Mouse (Mus musculus) brain, embryonic 14.5 days (tissue): ENCODE results near the gene Agbl3.

Experiments
- CTCF ChIP-seq: fragments of 200-500 bp; IDR thresholded peaks from 2 replicates; pipeline ENCODE4 v1.5.1; 2012; ENCODE audit warnings: inconsistent platforms, mild to moderate bottlenecking, moderate library complexity, borderline replicate concordance; ENCODE audit not compliant: insufficient read depth, insufficient read length; ENCODE audit errors: extremely low read depth
- POLR2A ChIP-seq: fragments of 200-500 bp; IDR thresholded peaks from 2 replicates; pipeline ENCODE4 v1.6.1; 2012; ENCODE audit warnings: mild to moderate bottlenecking, inconsistent platforms, borderline replicate concordance; ENCODE audit not compliant: poor library complexity, insufficient read depth, insufficient read length, severe bottlenecking; ENCODE audit errors: extremely low read depth

DNA sequence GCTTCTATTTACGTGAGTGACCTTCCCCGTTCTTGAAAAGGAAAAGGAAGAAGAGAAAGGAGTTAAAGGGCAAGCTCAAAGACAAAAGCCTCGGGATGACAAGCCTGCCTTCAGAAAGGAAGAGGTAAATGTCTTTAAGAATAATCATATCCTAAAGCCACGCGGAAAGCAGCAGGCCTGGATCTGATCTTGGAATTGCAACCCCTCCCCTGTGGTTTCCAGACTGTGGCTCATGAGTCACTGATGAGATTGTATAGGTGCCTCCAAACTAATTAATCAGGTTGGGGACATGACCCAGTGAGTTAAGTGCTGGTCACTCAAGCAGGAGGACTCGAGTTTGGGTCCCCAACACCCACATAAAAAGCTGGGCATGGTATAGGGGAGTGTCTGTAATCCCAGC is 32.4 kb upstream of the Agbl3 start:
- TF ChIP-seq CTCF (no peak), POLR2A (no peak)
